ENCODE assay signal across 19 mouse cellular contexts in genomic region chr9:123713111-123713510, GRCm38 (mm10). TPM values are rescaled to one million over a fixed set of nuclear protein-coding genes. Genes with fewer than 3 reads are reported as not detected.
DNase-seq lines count a peak whose midpoint lies in the region; ATAC-seq and TF ChIP-seq lines count a peak whose summit lies in the region.
"Had no signal": no experiment of that assay in that cellular context is flagged by ENCODE, and none has a peak within 500 bp of the region (broad histone marks: within the 10 kb centered on the region; RNA-seq: fewer than 3 reads in every experiment).

No protein-coding gene starts in this region.

- TF ChIP-seq POLR2A in heart, adult 2 months (IDR thresholded peaks at IDR 0.05; ENCODE audit: insufficient read depth, low read depth, low read length), result no peak

- TF ChIP-seq CTCF in heart, adult 2 months (IDR thresholded peaks at IDR 0.05), result peak; percentile 40
- peak; percentile 37 for TF ChIP-seq CTCF in liver, postnatal 0 days (IDR thresholded peaks at IDR 0.05; ENCODE audit: low read depth)

- WGBS in heart, adult 2 months, result 68% methylated on average over 2 of the region's 2 CpGs
- WGBS in liver, postnatal 0 days (ENCODE audit: insufficient replicate concordance), result 79% methylated on average over 2 of the region's 2 CpGs
- WGBS in liver, embryonic 11.5 days, result 90% methylated on average over 2 of the region's 2 CpGs

- intact Hi-C loops in heart, adult 2 months (cut with DNase I), result loop anchor here (2.0 kb wide), 1 partner anchor 84 kb away; no protein-coding TSS in a partner anchor

- DNase-seq in heart, adult 2 months, result no peak
- no peak for DNase-seq in heart, postnatal 4 days
- DNase-seq in liver, postnatal 0 days, result no peak
- no peak for DNase-seq in liver, embryonic 11.5 days (ENCODE audit: low spot score)
- DNase-seq in 3T3-L1 (ENCODE audit: low read depth, low spot score), result peak; percentile 40
- peak; percentile 23 for DNase-seq in ES-CJ7 (ENCODE audit: low read depth, low spot score)
- no peak for DNase-seq in ovary, postnatal 36 days (ENCODE audit: low spot score)
- no peak for DNase-seq in adrenal gland, adult 8-10 months
- DNase-seq: adrenal gland, adult 2 months; cerebellum, adult 11-12 months; kidney, adult 11 months; liver; lung, postnatal 14 days; right cerebral cortex, adult 18-20 months had no signal

- H3K4me3 ChIP-seq in heart, adult 2 months, result no peak overlapping the region
- H3K4me3 ChIP-seq in liver, postnatal 0 days (ENCODE audit: low read depth, low read length), result no peak overlapping the region
- H3K4me3 ChIP-seq in liver, embryonic 11.5 days (ENCODE audit: low read depth, low read length), result no peak overlapping the region
- H3K4me3 ChIP-seq: embryonic facial prominence, embryonic 15.5 days; forebrain, embryonic 12.5 days; heart, embryonic 15.5 days; hindbrain, embryonic 12.5 days; myocyte had no signal

- H3K9ac ChIP-seq in heart, adult 2 months (ENCODE audit: low read depth, low read length), result no peak overlapping the region
- no peak overlapping the region for H3K9ac ChIP-seq in liver, postnatal 0 days (replicated peaks)
- no peak overlapping the region for H3K9ac ChIP-seq in liver, embryonic 11.5 days (ENCODE audit: low read depth, low read length)
- H3K9ac ChIP-seq: embryonic facial prominence, embryonic 15.5 days; forebrain, embryonic 12.5 days; heart, embryonic 15.5 days; hindbrain, embryonic 12.5 days had no signal

- ATAC-seq in liver, postnatal 0 days, result no peak
- no peak for ATAC-seq in liver, embryonic 11.5 days (replicated peaks; ENCODE audit: low FRiP score)

- H3K27ac ChIP-seq in heart, adult 2 months, result no peak overlapping the region
- no peak overlapping the region for H3K27ac ChIP-seq in liver, postnatal 0 days (ENCODE audit: low read depth)
- no peak overlapping the region for H3K27ac ChIP-seq in liver, embryonic 11.5 days (ENCODE audit: low read depth, low read length)
- H3K27ac ChIP-seq: embryonic facial prominence, embryonic 15.5 days; forebrain, embryonic 12.5 days; heart, embryonic 15.5 days; hindbrain, embryonic 12.5 days had no signal

- no peaks in the 10 kb centered on the region for H3K9me3 ChIP-seq in liver, postnatal 0 days (ENCODE audit: low read length)
- no peaks in the 10 kb centered on the region for H3K9me3 ChIP-seq in liver, embryonic 11.5 days (ENCODE audit: control insufficient read depth, low read length)
- H3K9me3 ChIP-seq: embryonic facial prominence, embryonic 15.5 days; forebrain, embryonic 12.5 days; heart, embryonic 15.5 days; hindbrain, embryonic 12.5 days had no signal

- no peaks in the 10 kb centered on the region for H3K27me3 ChIP-seq in heart, adult 2 months (ENCODE audit: control insufficient read depth, insufficient read depth, low read length)
- H3K27me3 ChIP-seq in liver, postnatal 0 days (ENCODE audit: insufficient read depth, low read length), result no peaks in the 10 kb centered on the region
- H3K27me3 ChIP-seq in liver, embryonic 11.5 days (replicated peaks; ENCODE audit: control insufficient read depth, insufficient read depth, low read length), result no peaks in the 10 kb centered on the region
- H3K27me3 ChIP-seq: embryonic facial prominence, embryonic 15.5 days; forebrain, embryonic 12.5 days; heart, embryonic 15.5 days; hindbrain, embryonic 12.5 days had no signal

- no peak for TF ChIP-seq EP300 in heart, adult 2 months (IDR thresholded peaks at IDR 0.05; ENCODE audit: insufficient read depth, low read depth, low read length)
- no peak for TF ChIP-seq EP300 in liver, postnatal 0 days (IDR thresholded peaks at IDR 0.05; ENCODE audit: low read depth)

- H3K36me3 ChIP-seq in heart, adult 2 months (ENCODE audit: control insufficient read depth, insufficient read depth, low read length), result peaks cover 2% of the 10 kb centered on the region
- H3K36me3 ChIP-seq in liver, postnatal 0 days (replicated peaks; ENCODE audit: insufficient read depth, low read length), result peaks cover 7% of the 10 kb centered on the region; the same call in 1 of the 2 replicates
- H3K36me3 ChIP-seq in liver, embryonic 11.5 days (ENCODE audit: control insufficient read depth, insufficient read depth, low read length), result no peaks in the 10 kb centered on the region

- peaks cover 4% of the 10 kb centered on the region for H3K4me1 ChIP-seq in heart, adult 2 months (ENCODE audit: control insufficient read depth, insufficient read depth, low read length)
- 0 out of 2 replicates have a peak, but pooled peaks cover 4% of the 10 kb centered on the region for H3K4me1 ChIP-seq in liver, postnatal 0 days (ENCODE audit: insufficient read depth)
- H3K4me1 ChIP-seq in liver, embryonic 11.5 days (replicated peaks; ENCODE audit: control insufficient read depth, insufficient read depth, low read length), result no peaks in the 10 kb centered on the region; the same call in 1 of the 2 replicates

- H3K4me2 ChIP-seq in liver, postnatal 0 days (ENCODE audit: low read depth, low read length), result no peak overlapping the region
- no peak overlapping the region for H3K4me2 ChIP-seq in liver, embryonic 11.5 days
- H3K4me2 ChIP-seq: embryonic facial prominence, embryonic 15.5 days; forebrain, embryonic 12.5 days; heart, embryonic 15.5 days; hindbrain, embryonic 12.5 days had no signal

- H3K79me2 ChIP-seq in heart, adult 2 months (replicated peaks; ENCODE audit: control insufficient read depth, insufficient read depth, low read length), result peaks cover 4% of the 10 kb centered on the region; the same call in 1 of the 2 replicates

RNA-seq across cellular contexts. Expression of gene Lztfl1, which starts 4.4 kb away (rescaled TPM):
- 10 to 100 TPM; 38.7 to 39.9 TPM for total RNA-seq in heart, adult 2 months (2021)
- polyA plus RNA-seq in heart, adult 2 months (2012; rRNA removed), result 5.6 and 12.5 TPM in 2 replicates
- 10 to 100 TPM; 32.7 to 33.4 TPM for total RNA-seq in heart, postnatal 4 days (2021)
- polyA plus RNA-seq in liver, postnatal 0 days (2015; fragmentation: Nextera tagmentation; extraction: Ambion mirVana), result 16.6 and 16.8 TPM in 2 replicates
- 30.3 and 32.6 TPM in 2 replicates for polyA plus RNA-seq in liver, embryonic 11.5 days (2014; fragmentation: Nextera tagmentation; extraction: Ambion mirVana)
- total RNA-seq in adrenal gland, adult 8-10 months (2022), result 10 to 100 TPM; 47.5 to 60.5 (median 57.4) TPM

RNA-seq across cellular contexts. Expression of gene Slc6a20a, which starts 34.4 kb away (rescaled TPM):
- not detected for total RNA-seq in heart, adult 2 months (2021)
- polyA plus RNA-seq in heart, adult 2 months (2012; rRNA removed), result 0.31 TPM in 1 of 2 replicates, not detected in the other
- total RNA-seq in heart, postnatal 4 days (2021), result not detected
- 2.3 and 2.4 TPM in 2 replicates for polyA plus RNA-seq in liver, postnatal 0 days (2015; fragmentation: Nextera tagmentation; extraction: Ambion mirVana)
- 0.14 and 0.35 TPM in 2 replicates for polyA plus RNA-seq in liver, embryonic 11.5 days (2014; fragmentation: Nextera tagmentation; extraction: Ambion mirVana)
- total RNA-seq in adrenal gland, adult 8-10 months (2022), result under 1 TPM in 2 of 4 experiments, not detected in 2; 0.10 to 0.17 TPM
- polyA plus RNA-seq: heart, embryonic 15.5 days had no signal

RNA-seq across cellular contexts. Expression of gene Ccr9, which starts 34.9 kb away (rescaled TPM):
- under 1 TPM in 1 of 2 experiments, not detected in 1; 0.07 TPM for total RNA-seq in heart, adult 2 months (2021)
- polyA plus RNA-seq in heart, adult 2 months (2012; rRNA removed), result 0.20 and 0.21 TPM in 2 replicates
- total RNA-seq in heart, postnatal 4 days (2021), result under 1 TPM in 1 of 2 experiments, not detected in 1; 0.17 TPM
- 0.19 and 0.23 TPM in 2 replicates for polyA plus RNA-seq in liver, postnatal 0 days (2015; fragmentation: Nextera tagmentation; extraction: Ambion mirVana)
- polyA plus RNA-seq in liver, embryonic 11.5 days (2014; fragmentation: Nextera tagmentation; extraction: Ambion mirVana), result 0.04 and 0.14 TPM in 2 replicates
- under 1 TPM; 0.05 to 0.15 (median 0.11) TPM for total RNA-seq in adrenal gland, adult 8-10 months (2022)
- total RNA-seq: adrenal gland, adult 2 months had no signal

Comparison
In these comparisons a context has a peak if more than half of its experiments do, and no peak if none do; other contexts are left out.
1. DNase-seq: peak in 3T3-L1 (single experiment) and ES-CJ7 (single experiment); none in heart, adult 2 months (0 of 2), heart, postnatal 4 days (single experiment), liver, postnatal 0 days (single experiment), liver, embryonic 11.5 days (single experiment), ovary, postnatal 36 days (single experiment) and adrenal gland, adult 8-10 months (single experiment).